Mouse (Mus musculus) spleen, postnatal 36 days (tissue): ENCODE measurements around the gene Tspan18.
A peak's percentile ranks its signal among the peaks of the same experiment; 100 is the strongest.

Experiments used
- DNase-seq, 2 experiments: peaks; one replicate each; pipeline ENCODE4 v3.0.0; 2022; ENCODE audit warnings: low spot score in 2 of 2, mixed read lengths in 1 of 2

Tspan18 gene

DNA sequence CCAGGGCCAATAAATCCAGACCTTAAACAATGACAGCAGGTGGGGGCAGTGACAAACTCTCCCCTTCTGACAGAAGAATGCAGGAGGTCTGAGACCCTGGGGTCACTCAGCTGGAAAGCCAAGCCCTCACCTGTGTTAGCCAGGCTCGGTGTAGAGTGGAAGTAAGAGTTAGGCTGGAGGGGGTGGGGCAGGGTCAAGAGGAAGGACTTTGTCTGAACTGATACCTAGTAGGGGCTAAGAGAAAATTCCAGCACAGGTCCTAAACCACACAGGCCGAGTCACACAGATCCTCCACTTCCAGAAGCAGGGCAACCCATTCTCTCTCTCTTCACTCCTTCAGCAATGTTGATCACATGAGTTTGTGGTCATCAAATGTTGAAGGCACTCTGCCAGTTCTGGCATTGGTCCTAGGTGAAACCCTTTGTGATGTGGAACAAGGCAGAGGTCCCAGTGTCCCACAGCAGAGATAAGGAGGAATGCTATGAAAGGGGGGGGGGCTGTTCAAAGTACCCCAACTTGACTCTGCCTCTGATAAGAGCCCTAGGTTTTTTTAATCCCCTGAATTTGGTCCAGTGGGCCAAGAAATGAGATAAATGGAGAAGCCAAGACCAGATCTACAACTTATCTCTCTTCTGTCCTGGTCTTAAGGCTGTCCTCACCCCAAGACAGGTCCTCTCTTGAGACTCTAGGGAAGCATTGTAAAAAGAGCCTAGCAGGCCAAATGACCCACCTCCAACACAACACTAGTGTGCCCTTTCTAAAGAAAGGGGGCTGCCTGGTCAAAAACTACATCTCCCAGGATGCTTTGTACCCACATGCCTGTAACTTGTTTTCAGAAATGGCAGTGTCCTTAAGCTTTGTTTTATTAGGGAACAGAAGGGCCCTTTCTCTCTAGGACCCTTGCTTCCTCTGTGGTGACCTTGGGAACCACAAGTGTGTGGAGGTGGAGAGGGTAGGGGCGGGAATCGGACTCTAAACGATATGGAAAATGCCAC is 71.7 kb downstream of the Tspan18 start:
- no peak for DNase-seq

DNA sequence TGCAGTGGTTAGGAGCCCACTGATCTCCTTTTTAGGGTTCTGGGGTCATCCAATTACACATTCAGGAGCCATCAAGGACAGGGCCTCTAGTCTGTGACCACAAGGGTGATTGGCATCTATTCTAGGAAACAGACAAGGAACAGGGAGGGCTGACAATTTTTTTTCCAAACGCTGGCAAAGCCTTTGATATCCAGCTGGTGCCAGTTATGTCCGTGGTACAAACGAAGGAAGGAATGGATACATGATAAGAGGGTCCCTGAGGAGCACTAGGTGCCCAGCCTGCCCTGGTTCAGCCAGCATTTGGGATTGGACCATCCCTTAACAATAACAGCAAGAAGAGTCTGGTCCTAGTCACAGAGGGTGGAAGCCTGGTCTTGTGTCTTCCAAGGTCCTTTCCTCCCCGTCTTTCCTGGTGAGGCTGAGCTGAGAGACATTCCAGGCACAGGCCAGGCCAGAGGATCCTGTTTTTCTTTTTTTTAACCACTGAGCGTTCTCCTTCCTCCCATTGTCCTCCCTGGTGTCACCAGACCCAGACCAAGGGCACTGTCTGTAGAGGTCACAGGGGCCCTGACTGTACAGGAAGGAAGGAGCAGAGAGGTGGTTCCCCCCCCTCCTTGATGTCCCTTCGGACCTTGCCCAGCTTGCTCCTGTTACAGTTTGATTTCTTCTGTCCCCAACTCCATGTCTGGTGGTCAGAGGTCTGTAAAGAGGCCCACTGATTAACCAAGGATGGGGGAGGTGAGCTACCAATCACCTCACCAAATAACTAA is 72.6 kb downstream of the Tspan18 start:
- peak in 1 of 2 experiments; percentile 6 for DNase-seq

GRCm38 (mm10) chr2:93257634-93258033 is 76.7 kb downstream of the Tspan18 start:
- no peak for DNase-seq

- DNase-seq: no peak
Observed at GRCm38 (mm10) chr2:93256735-93257405, 77.4 kb downstream of the Tspan18 start.

DNA sequence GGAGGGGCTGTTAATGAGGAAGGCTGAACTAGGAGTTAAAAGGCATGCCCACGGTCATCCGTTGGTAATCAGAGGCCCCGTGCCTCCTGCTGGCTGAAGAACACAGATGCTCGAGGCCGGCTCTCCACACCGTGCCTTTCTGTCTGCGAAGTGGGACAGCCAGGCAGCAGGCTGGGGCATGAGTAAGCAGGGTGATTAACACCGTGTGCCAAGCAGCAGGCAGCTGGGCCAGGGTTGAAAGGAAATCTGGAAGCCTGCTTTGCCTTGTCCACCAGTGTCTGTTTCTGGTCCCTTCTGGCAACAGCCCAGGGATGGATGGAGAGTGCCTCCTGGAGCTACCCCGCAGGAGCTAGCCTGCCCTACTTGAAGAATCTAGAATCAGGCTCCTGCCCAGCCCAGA is 81.9 kb downstream of the Tspan18 start:
- no peak for DNase-seq

DNA sequence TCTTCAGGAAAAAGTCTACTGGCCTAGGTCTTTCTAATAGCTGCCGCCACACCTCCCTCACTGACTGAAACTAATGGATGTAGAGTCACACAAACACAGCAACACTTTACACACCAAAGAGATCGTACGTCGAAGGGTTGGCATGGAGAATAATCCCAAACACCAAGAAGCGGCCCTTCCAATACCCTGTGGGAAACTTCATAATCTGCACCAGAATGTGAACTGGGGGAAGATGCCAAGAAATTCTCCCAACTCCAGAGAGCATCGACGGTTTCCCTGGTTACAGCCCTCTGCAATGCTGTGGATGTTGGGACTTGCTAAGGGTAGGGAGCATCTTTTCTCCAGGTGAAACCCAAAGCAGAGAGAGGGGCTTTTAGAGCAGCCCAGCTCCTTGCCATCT is 83.7 kb downstream of the Tspan18 start:
- DNase-seq: no peak

DNA sequence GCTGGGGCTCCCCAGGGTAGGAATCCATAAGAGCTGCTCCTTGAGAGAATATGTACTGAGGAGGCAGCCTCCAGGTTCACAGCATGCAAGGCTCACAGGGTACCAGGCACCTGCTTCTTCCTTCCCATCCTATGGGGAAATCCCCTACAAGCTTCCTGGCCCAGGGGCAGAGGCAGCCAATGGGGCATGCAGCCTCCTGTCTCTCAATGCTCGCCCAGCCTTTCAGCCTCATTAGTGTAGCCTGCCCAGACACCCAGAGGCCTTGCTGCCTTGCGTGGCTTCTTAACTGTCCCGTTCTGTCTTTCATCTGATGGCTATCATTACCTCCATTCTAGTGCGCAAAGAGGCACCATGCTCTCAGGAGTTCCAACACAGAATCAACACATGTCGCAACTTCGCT is 85.2 kb downstream of the Tspan18 start:
- no peak for DNase-seq

GRCm38 (mm10) chr2:93244090-93244443 is 90.2 kb downstream of the Tspan18 start:
- no peak for DNase-seq

GRCm38 (mm10) chr2:93243439-93244089 is 90.7 kb downstream of the Tspan18 start:
- no peak for DNase-seq

DNA sequence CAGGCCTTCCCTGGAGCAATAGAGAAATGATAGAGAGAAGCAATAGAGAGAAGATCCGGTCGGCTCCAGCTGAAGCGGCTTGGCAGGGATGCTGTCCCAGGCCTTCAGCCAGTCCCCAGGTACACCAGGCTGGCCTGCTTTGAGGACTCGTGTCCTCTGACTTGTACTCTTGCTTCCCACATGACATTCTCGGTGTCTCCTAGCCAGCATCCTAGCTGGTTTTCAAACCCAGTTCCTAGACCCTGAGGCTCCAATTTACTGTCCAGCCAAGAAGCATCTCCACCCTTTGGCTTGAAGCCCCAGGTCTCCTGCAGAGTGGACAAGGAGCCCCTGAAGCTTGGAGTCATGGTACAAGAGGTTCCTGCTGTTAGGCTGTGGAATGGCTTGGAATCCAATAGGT is 92.1 kb downstream of the Tspan18 start:
- no peak for DNase-seq

GRCm38 (mm10) chr2:93238864-93239263 is 95.4 kb downstream of the Tspan18 start:
- no peak for DNase-seq

GRCm38 (mm10) chr2:93237055-93237454 is 97.2 kb downstream of the Tspan18 start:
- no peak for DNase-seq

DNA sequence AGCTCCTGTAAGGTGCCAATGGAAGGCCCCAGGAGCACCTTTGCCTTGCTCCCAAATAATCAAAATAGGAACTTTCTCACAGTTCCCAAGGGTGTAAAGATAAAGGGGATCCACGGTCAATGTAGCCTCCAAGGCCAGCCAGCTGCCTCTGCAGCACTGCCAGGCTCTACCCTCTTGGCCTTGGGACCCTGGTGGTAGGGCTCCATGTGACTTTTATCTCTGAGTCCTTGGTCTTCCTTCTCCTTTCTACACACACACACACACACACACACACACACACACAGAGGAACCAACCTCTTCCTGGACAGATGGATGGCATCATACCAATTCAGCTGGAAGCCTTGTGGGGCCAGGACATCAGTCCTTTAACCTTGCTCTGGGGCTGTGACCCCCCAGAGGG is 102.2 kb downstream of the Tspan18 start:
- DNase-seq: no peak

DNA sequence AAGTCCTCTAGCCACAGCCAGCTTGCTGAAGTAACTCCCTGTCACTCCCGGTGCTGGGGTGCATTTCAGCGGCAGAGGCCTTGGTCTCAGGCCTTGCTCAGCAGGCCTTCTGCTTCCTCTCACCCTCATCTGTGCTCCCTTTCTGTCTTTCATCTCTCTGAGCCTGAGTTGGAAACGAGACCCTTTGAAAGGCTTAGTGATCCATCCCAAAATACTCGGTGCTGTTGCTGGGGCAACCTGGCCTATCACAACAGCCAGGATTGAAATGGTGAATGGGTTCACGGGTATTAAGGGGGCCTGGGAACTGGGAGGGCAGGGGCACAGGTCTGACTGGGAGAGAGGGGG is 105.9 kb downstream of the Tspan18 start:
- no peak for DNase-seq

DNA sequence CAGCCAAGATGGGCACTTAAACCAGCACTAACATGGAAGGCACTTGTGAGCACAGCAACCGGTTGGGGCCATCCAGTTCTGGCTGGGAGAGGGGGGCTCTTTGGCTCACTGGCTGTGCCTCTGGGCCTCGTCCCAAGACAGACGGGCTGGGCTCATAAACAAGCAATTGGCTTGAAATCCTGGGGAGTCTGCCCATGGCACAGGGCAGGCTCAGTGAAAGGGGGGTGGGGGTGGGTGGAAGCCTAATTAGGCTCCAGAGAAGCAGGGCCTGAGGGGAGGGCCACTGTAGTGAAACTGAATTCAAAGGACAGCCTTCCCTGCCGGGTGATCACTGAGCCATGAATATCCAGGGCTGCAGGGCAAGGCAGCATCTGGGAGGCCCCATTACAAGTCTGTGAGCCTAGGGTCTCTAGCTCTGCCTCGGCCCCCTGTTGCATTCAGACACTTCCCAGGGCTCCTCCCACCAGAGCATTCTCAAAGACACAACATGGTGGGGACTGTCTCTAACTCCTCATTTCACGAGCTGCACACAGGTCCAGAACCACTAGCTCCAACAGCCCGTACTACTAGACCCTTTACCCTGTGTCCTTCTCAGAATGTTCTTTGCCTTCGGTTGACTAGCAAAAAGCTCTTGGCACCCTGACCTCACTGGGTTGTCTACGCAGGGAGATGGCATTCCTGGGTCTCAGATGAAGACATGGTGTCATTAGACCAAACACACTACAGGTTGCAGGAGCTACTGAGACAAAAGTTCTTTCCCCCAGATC is 106.4 kb downstream of the Tspan18 start:
- DNase-seq: no peak

DNA sequence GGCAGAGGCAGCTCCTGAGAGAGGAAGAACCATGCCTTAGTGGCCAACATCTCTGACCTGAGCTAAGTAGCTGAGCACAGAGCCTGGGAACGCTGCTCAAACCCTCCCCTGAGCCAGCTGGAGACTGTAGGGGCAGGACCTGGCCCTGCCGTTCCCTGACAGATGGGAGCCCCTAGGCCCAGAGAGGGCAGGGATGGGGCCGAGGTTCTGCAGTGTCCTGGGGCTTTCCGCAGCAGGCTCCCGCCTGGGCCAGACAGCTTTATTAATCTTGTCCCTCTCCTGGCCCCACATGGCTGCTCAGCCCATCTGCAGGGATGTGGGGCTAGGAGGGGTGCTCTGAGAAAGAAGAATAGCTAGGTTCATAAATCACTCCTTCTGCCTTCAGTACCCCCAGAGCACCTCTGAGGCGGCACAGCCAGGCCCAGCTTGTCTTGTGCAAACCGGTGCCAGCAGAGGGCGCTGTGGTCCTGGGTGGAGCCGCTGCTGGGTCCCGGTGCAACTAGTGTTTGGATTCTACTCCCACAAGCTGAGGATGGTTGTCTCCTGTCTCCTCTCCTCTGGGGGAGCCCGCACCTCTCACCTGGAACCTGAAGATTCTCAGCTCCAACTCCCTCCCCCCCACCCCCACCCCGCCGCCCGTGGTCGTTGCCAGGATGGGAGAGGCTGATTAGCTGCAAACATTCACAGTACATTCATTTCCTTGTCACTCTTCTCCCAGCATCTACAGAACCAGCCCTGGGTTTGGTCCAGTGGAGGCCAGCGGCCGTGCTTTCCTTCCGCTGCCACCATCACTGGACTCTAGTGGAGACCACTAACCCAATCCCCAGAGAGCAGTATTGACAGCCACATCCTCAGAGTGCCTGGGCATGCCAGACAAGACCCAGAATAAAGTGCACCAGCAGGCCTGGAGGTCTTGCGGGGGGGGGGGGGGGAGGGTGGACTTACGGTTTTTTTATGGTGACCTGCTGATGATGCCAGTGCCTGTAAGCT is 107.4 kb downstream of the Tspan18 start:
- peak; percentile 21 to 26 for DNase-seq

- DNase-seq: no peak
Observed at GRCm38 (mm10) chr2:93223463-93223862, 110.8 kb downstream of the Tspan18 start.

DNA sequence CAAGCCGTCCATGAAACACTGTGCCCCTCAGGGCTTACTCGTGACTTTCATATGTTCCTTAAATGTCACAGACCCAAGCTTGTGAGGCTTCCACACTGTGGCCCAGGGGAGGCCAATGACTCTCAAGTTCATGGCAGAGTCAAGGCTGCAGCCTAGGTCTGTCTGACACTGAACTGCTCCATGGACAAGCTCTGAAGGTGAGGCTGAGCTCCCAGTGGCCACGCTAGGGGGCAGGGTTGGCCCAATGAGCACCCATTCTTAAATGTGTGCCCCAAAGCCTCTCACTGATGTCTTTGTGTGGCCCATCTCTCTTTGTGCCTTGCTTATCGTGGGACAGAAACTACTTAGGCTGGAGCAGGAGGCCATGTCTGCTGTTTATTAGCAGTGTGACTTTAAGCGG is 113.9 kb downstream of the Tspan18 start:
- DNase-seq: no peak

GRCm38 (mm10) chr2:93219576-93219975 is 114.7 kb downstream of the Tspan18 start:
- no peak for DNase-seq
